Mouse (Mus musculus): ENCODE results near the gene Tmem246.
"Not testable (repeated sequence)": the region's sequence is repeated elsewhere in the genome, so short reads cannot be mapped to it uniquely, and the experiment has no call there.

Gene Tmem246

DNA sequence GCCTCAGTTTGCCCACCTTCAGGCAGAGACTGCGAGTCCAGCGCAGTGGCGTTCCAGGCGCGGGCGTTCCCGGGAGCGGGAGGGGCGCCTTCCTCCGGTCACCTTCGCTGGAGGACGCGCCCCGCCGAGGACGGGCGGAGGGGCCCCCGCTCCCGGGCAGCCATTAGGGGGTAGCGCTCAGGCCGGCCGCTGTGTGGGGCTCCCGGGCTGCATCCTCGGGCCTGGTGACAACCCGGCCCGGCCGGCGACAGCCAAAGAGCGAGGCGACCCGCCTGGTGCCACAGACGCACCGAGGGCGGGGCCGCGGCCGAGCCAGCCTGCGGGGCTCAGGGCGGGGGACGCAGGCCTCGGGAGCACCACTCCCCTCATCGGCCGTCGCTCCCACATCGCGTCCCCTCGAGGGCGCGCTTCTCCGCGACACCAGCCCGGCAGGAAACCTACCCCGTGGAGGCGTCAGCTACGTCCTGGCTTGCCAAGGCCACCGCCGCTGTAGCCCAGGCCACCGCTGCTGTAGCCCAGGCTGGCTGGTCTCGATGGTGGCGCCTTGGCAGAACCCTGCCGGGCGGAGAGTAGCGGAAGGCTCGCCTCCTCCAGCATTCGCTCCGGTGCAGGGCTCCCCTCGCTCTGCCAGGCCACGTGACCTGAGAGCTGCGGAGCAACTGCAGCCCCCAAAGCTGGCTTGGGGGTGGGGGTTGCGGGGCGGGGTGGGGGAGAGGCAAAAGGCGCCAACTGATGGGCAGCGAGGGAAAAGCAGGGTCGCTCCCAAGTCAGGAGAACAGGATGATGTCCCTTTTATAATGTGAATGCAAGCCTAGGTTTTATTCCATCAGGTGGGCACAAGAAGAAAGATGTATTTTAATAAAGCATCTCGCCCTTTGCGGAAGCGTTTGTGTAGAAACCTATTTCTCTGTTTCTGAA is at the start of gene Tmem246:
Gene Tmem246, minus strand, starts transcription at position 694 of the 918 bp plus-strand sequence.
- peak; percentile 69 for DNase-seq (ENCODE audit: low spot score)

- no peak for DNase-seq (ENCODE audit: low spot score)
Observed at GRCm38 (mm10) chr4:49639913-49640312, 42.2 kb upstream of the Tmem246 start.

- no peak for DNase-seq (ENCODE audit: low spot score)
Observed at GRCm38 (mm10) chr4:49637821-49638220, 40.1 kb upstream of the Tmem246 start.

- DNase-seq (ENCODE audit: low spot score), result no peak
Observed at GRCm38 (mm10) chr4:49632139-49632481, 34.4 kb upstream of the Tmem246 start.

- peak; percentile 96 for DNase-seq (ENCODE audit: low spot score)
Observed at GRCm38 (mm10) chr4:49631319-49632138, 33.9 kb upstream of the Tmem246 start, which contains the start of gene Rnf20. Gene Rnf20 (plus strand): TSS chr4:49632006.

DNA sequence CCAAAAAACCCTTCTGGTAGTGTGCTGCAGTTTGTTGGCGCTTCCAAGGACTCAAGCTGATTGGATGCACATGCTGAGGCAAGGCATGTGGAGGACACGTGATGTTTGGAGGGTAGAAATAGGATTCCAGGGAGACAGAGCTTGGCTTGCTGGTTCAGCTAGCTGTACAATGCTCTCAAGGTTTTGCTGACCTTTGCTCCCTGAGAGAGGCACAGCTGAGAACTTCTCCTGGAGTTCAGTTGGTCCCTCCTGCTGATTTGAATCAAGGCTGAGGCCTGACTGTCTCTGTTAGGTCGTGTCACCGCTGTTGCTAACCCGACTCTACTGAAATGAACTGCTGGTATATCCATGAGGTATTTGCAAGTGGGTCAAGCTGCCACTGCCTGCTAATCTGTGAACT is 31.3 kb upstream of the Tmem246 start:
- no peak for DNase-seq (ENCODE audit: low spot score)

DNA sequence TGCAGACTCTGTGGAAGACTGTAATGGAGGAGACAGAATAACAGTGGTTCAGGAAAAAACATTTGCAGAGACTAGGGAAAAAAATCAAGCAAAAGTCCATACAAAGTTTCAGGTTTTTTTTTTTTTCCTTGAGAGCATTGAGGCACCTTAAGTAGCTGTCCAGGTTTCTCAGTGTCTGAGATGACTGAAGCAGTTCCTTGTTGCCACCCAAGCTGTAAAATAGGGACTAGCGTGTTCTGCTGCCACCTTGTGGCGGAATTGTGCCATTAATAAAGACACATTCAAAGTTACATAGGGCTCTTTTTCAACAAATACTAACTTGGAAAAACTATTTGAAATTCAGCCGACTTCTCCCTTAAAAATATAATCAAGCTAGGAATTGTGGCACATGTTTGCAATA is 29.3 kb upstream of the Tmem246 start:
- DNase-seq (ENCODE audit: low spot score), result peak; percentile 31

DNA sequence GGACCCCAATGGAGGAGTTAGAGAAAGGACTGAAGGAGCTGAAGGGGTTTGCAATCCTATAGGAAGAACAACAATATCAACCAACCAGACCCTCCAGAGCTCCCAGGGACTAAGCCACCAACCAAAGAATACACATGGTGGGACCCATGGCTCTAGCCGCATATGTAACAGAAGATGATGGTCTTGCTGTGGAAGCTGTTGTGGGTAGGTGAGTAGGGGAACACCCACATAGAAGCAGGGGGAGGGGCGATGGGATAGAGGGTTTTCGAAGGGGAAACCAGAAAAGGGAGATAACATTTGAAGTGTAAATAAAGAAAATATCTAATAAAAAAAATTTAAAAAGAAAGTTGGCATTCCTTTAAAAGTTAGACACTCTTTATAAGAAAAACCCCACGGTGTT is 27.3 kb upstream of the Tmem246 start:
- DNase-seq (ENCODE audit: low spot score), result not testable (repeated sequence)

DNA sequence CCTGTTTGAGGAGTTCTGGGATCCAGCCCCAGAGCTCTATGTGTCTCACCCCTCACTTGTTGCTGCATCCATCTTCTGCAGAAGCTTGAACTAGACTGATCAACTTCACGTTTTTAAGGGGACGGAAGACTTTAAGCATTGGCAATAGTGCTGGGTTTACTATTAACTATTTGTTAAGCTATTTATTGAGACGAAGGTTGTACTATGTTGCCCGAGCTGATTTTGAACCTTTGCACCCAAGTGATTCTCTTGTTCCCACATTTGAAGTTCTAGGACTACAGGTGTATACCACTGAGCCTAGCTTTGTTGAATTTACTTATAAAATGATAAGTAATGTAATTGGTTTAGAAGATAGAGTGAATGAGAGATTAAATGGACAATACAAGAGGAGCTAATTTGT is 26.2 kb upstream of the Tmem246 start:
- DNase-seq (ENCODE audit: low spot score), result no peak

DNA sequence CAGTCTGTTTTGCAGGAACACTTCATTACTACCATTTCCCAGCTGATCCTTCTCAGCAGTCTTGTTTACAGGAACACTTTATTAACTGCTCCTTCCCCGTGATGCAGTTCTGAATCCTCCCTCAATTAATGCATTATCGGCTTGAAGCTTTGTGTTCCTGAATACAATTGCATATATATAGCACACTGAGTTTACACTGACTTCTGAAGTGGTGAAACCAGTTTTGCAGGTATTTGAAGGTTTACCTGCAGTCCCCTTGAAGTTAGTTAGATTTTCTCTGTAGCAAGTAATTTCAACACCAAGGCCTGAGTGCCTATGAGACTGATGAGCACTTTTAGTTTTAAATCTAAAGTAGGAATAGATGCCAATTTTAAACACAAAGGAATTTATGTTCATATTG is 24.6 kb upstream of the Tmem246 start:
- DNase-seq (ENCODE audit: low spot score), result no peak

- not testable (repeated sequence) for DNase-seq (ENCODE audit: low spot score)
Observed at GRCm38 (mm10) chr4:49619861-49620260, 22.2 kb upstream of the Tmem246 start.

DNA sequence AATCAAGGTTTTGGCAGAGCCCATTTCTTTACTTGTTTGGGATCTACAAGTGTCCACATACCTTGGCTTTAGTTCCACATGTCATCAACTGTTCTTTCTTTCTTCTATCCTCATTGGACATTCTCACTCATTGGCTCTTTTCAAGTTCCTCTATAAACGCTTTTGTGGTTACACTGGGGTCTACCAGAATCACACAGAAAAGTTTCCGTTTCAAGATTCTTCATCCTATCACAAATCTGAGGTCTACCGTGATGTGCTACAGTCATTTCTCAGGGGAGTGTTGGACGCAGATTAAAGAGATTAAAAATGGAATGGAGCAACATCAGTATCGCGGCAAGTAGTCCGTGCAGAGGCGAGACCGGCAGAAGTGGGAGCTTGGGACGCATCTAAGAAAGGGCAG is 19.2 kb upstream of the Tmem246 start:
- no peak for DNase-seq (ENCODE audit: low spot score)

DNA sequence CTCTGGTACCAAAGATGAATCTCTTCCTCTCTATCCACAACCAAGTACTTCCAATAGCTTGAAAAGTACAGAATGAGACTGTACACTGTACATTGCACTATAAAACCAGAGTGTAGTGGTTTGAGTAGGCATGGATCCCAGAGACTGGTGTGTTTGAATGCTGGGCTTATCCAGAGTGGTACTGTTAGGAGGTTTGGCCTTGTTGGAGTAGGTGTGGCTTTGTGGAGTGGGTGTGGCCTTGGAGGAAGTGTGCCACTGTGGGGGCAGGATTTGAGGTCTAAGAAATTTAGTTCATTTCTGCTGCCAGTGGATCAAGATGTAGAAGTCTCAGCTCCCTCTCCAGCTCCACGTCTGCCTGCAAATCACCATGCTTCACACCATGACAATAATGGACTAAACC is 7.8 kb upstream of the Tmem246 start:
- DNase-seq (ENCODE audit: low spot score), result no peak

- DNase-seq (ENCODE audit: low spot score), result no peak
Observed at GRCm38 (mm10) chr4:49604616-49605015, 6.9 kb upstream of the Tmem246 start.

DNA sequence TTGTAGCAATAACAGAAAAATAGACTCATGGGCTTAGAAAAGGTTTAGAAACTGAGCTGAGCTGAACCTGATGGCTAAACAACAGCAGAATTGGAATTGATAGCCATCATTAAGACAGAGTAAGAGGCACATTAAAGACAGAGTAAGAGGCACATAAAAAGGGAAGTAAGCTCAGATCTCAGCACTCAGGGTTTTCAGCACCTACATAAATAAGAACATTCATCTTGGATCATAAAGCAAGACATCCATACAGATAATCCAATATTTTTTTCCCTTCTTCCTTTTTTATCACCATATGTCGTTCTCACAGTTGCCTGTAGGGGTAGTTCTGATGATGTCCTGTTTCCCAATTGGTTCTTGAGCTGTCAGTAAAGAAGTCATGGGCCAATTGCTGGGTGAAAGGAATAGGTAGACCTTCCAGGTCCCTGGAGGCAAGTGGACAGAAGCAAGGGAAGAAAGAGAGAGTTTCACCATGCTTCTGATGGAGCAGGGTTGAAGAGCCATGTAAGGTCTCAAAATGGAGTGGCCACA is 6.4 kb upstream of the Tmem246 start:
- DNase-seq (ENCODE audit: low spot score), result no peak

DNA sequence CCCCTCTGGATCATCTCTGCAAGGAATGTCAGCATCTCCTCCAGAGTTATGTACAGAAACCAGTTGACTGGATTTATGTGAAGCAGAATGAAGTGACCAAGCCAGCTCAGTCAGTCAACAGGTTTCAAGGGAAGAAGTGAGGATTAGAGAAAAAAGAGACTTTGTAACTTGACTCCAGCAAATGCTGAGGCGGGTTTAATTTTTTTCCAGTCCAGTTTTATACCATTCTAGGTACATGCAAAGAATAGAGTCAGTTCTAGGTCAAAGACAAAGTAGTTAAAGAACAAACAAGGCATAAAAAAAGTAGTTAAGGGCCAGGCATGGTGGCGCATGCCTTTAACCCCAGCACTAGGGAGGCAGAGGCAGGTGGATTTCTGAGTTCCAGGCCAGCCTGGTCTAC is 5.5 kb upstream of the Tmem246 start:
- DNase-seq (ENCODE audit: low spot score), result no peak

GRCm38 (mm10) chr4:49596846-49597182 is 862 bp downstream of the Tmem246 start:
- DNase-seq (ENCODE audit: low spot score), result no peak

- DNase-seq (ENCODE audit: low spot score), result no peak
Observed at GRCm38 (mm10) chr4:49590152-49590551, 7.5 kb downstream of the Tmem246 start.

DNA sequence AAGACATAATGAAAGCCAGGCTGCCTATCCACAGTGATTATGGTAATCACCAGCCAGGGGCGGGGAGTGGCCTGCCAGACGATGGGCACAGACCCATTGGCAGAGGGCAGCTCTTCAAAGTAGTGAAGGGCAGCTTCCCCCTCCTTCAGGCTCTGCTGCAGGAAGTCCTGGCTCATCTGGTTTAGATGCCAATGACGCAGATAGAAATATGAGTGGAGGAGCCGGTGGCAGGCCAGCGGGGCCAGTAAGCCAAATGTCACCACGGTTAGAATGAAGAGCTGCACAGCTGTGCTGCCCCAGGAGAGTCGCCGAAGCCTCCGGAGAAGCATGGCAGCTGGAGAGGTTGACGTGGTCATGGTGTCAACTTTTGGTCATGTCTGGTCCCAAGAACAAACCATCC is 10.9 kb downstream of the Tmem246 start:
- DNase-seq (ENCODE audit: low spot score), result no peak

- no peak for DNase-seq (ENCODE audit: low spot score)
Observed at GRCm38 (mm10) chr4:49585524-49586101, 12.1 kb downstream of the Tmem246 start.

- DNase-seq (ENCODE audit: low spot score), result no peak
Observed at GRCm38 (mm10) chr4:49583965-49584831, 13.5 kb downstream of the Tmem246 start.

DNA sequence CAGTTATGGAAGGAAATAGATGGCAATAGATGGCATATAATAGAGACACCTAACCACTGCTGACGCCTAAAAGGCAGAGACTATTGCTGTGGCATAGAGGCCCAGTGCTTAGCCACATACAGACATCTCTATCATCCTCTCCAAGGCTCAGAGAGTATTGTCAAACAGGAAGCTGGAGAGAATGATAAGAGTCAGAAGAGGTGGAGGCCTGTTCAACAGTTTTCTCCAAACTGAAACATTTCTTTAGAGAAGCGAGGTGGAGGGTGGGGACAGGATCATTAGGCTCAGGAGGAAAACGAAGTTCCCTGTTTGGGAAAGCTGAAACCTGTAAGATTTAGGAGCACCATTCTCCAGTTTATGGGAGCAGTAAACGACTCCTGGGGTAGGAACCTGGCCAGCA is 16.4 kb downstream of the Tmem246 start:
- DNase-seq (ENCODE audit: low spot score), result no peak

Data from testis, postnatal 14 days (tissue).